Mouse (Mus musculus) hematopoietic stem cell, adult 5-6 weeks (primary cell): ENCODE data around the gene Prr12. TPM values are rescaled to one million over a fixed set of nuclear protein-coding genes. Genes with fewer than 3 reads are reported as not detected.

ENCODE experiments used
- ATAC-seq, 2 experiments: fragments of 125-278 bp in 1 of 2; replicated peaks in 1 of 2; 2 replicates each; pipeline ENCODE4 v1.8.0; 2016 to 2017; ENCODE audit warnings: inconsistent platforms in 2 of 2, mild to moderate bottlenecking in 2 of 2, moderate number of reproducible peaks in 2 of 2, low read depth in 1 of 2, moderate TSS enrichment in 1 of 2; ENCODE audit not compliant: low FRiP score in 2 of 2, poor library complexity in 2 of 2, severe bottlenecking in 2 of 2, insufficient read depth in 1 of 2, low TSS enrichment in 1 of 2
- total RNA-seq: library from RNA; stranded (forward); fragments of 172-1452, 232-1000 nt; gene quantifications from 2 replicates; pipeline ENCODE4 v1.2.3, GENCODE M21; 2017

Prr12 gene
- total RNA-seq, 1 experiment from 2014 or later = 3.9 TPM

GRCm38 (mm10) chr7:45082401-45083299, 30.0 kb upstream of the Prr12 start:
- ATAC-seq = peak; percentile 62 to 63

GRCm38 (mm10) chr7:45081016-45081415, 28.3 kb upstream of the Prr12 start:
- ATAC-seq = no peak

- ATAC-seq = peak; percentile 46 to 50; a peak in 2 of 4 replicates
These were observed 27.2 kb upstream of the Prr12 start for GRCm38 (mm10) chr7:45079856-45080255.

- no peak for ATAC-seq
These were observed 25.8 kb upstream of the Prr12 start for GRCm38 (mm10) chr7:45078513-45078912.

GRCm38 (mm10) chr7:45077829-45078228, 25.1 kb upstream of the Prr12 start:
- no peak for ATAC-seq

- ATAC-seq = no peak
These were observed 24.6 kb upstream of the Prr12 start for GRCm38 (mm10) chr7:45077322-45077721.

GRCm38 (mm10) chr7:45076501-45076900, 23.8 kb upstream of the Prr12 start:
- no peak for ATAC-seq

- ATAC-seq = no peak
These were observed 22.7 kb upstream of the Prr12 start for GRCm38 (mm10) chr7:45075405-45075804.

GRCm38 (mm10) chr7:45073949-45074348, 21.3 kb upstream of the Prr12 start:
- ATAC-seq = no peak

GRCm38 (mm10) chr7:45073171-45073707, 20.6 kb upstream of the Prr12 start:
- ATAC-seq = no peak

- no peak for ATAC-seq
These were observed 19.5 kb upstream of the Prr12 start for GRCm38 (mm10) chr7:45072230-45072629.

GRCm38 (mm10) chr7:45069671-45070070, 17.0 kb upstream of the Prr12 start:
- ATAC-seq = no peak

- ATAC-seq = peak in 1 of 2 experiments; percentile 60; a peak in 1 of 4 replicates
These were observed 15.3 kb upstream of the Prr12 start for GRCm38 (mm10) chr7:45068000-45068318.

- no peak for ATAC-seq
These were observed 14.7 kb upstream of the Prr12 start for GRCm38 (mm10) chr7:45067190-45067999.

- ATAC-seq = peak; percentile 92 to 95
These were observed 9.7 kb upstream of the Prr12 start, which contains the start of the genes Nosip and Prrg2 for GRCm38 (mm10) chr7:45062239-45062835. TSS of gene Nosip (plus strand) at chr7:45062429. TSS of gene Prrg2 (minus strand) at chr7:45062677.

GRCm38 (mm10) chr7:45061532-45062075, 8.9 kb upstream of the Prr12 start:
- no peak for ATAC-seq

- no peak for ATAC-seq
These were observed 8.0 kb upstream of the Prr12 start for GRCm38 (mm10) chr7:45060632-45061122.
